Mouse (Mus musculus): ENCODE data around the gene Catspere2. TPM values are rescaled to one million over a fixed set of nuclear protein-coding genes. Genes with fewer than 3 reads are reported as not detected.
"Not testable (repeated sequence)": the region's sequence is repeated elsewhere in the genome, so short reads cannot be mapped to it uniquely, and the experiment has no call there.

The Catspere2 gene
- polyA plus RNA-seq (2014; fragmentation: Nextera tagmentation; extraction: Ambion mirVana), result 0.29 and 0.56 TPM in 2 replicates

DNA sequence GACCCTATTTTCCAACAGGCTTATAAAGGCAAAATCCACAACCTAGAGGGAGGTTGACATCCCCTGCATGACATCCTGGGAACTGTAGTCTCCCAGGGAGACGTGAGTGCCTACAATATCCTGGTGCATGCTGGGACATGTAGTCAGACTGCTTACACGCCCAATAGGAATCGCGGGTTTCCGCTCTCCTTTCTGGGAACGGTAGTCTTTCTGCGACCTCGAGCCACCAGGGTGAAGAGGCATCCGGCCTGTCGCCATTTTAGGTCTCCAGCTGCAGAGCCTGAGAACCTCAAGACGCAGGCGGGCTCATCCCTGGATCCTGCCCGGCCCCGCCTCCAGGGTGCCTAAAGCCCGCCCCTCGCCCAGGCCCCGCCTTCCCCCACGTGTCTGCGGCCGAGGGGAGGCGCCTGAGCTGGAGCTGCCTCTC, at the start of gene Catspere2:
Gene Catspere2 (plus strand): TSS at position 400 of the 427 bp plus-strand sequence.
- H3K4me1 ChIP-seq (replicated peaks; ENCODE audit: control insufficient read depth, insufficient read depth, low read length); H3K27me3 ChIP-seq (ENCODE audit: control insufficient read depth, insufficient read depth, low read length); H3K36me3 ChIP-seq (replicated peaks; ENCODE audit: control insufficient read depth, insufficient read depth); H3K9me3 ChIP-seq (ENCODE audit: control insufficient read depth, low read length): not testable (repeated sequence)
- Histone ChIP-seq H3K4me3 (replicated peaks; ENCODE audit: low read length) (peak within 1 kb of the TSS; percentile 47), H3K4me2 (replicated peaks) (peak within 1 kb of the TSS; percentile 46), H3K9ac (peak within 1 kb of the TSS; percentile 59), H3K27ac (peak within 1 kb of the TSS; percentile 58; the same call in 1 of the 2 replicates)
- peak; percentile 98 for ATAC-seq (ENCODE audit: low FRiP score)
- WGBS, result 0% methylated on average over 21 of the region's 21 CpGs
- DNase-seq (ENCODE audit: low spot score), result peak; percentile 92

DNA sequence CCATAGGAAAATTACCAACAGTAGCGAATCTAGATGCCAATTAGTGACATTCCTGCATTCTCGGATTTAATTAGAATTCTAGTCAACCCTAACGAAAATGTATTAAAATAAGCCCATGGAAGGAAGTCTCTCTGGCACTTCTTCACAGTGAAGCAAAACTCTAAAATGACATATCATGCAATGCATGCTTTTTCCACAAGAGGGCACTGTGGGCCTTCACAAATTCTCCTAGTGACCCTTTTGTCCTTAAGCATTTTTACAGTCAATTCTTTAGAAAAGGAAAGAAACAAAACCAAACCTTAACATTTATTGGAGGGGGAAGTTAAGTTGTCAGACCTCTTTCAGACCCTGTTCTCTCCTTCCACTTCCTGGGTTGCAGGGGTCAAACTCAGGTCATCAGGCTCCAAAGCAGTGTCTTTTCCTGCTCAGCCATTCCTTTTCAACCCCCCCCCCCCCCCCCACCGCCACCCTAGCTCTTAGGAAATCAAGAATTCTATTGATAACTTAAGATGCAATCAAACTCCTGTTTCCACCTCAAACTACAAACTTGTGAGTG, 42.7 kb upstream of the Catspere2 start:
- H3K36me3 ChIP-seq (replicated peaks; ENCODE audit: control insufficient read depth, insufficient read depth); H3K4me2 ChIP-seq (replicated peaks); H3K27me3 ChIP-seq (ENCODE audit: control insufficient read depth, insufficient read depth, low read length); H3K9ac ChIP-seq; H3K9me3 ChIP-seq (ENCODE audit: control insufficient read depth, low read length); H3K4me1 ChIP-seq (replicated peaks; ENCODE audit: control insufficient read depth, insufficient read depth, low read length); H3K27ac ChIP-seq; H3K4me3 ChIP-seq (replicated peaks; ENCODE audit: low read length): not testable (repeated sequence)
- 5% methylated on average over 3 of the region's 4 CpGs for WGBS
- ATAC-seq (ENCODE audit: low FRiP score), result peak; percentile 11; the same call in 1 of the 2 replicates
- peak; percentile 57 for DNase-seq (ENCODE audit: low spot score)

GRCm38 (mm10) chr1:177981276-177981675, 1.9 kb upstream of the Catspere2 start:
- H3K36me3 ChIP-seq (replicated peaks; ENCODE audit: control insufficient read depth, insufficient read depth), result no peaks in the 10 kb centered on the region
- H3K27ac ChIP-seq, result no peak overlapping the region
- 69% methylated on average over 1 of the region's 1 CpGs for WGBS
- DNase-seq (ENCODE audit: low spot score), result no peak
- no peak overlapping the region for H3K4me3 ChIP-seq (replicated peaks; ENCODE audit: low read length)
- H3K9me3 ChIP-seq (ENCODE audit: control insufficient read depth, low read length), result no peaks in the 10 kb centered on the region
- H3K27me3 ChIP-seq (ENCODE audit: control insufficient read depth, insufficient read depth, low read length), result no peaks in the 10 kb centered on the region
- ATAC-seq (ENCODE audit: low FRiP score), result no peak
- H3K4me1 ChIP-seq (replicated peaks; ENCODE audit: control insufficient read depth, insufficient read depth, low read length), result no peaks in the 10 kb centered on the region
- H3K4me2 ChIP-seq (replicated peaks), result no peak overlapping the region
- no peak overlapping the region for H3K9ac ChIP-seq

DNA sequence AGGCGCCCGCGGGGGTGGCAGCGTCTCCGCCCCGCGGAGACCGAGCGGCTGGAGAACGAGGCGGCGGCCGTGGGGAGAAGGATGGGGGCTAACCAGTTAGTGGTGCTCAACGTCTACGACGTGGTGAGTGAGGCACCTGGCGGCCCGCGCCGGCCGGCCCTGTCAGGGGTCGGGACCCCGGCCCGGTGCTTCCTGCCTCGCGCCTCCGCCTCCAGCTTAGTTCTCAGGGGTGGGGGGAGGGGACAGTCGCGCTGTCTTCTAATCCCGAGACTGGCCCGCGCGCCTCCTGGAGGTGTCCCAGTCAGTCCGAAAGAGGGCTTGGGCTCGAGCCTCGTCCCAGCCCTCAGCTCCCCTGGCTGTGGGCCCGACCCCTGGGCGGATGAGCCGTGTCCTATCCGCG, 359 bp downstream of the Catspere2 start:
- ATAC-seq (ENCODE audit: low FRiP score); H3K36me3 ChIP-seq (replicated peaks; ENCODE audit: control insufficient read depth, insufficient read depth); DNase-seq (ENCODE audit: low spot score); H3K9me3 ChIP-seq (ENCODE audit: control insufficient read depth, low read length); H3K27me3 ChIP-seq (ENCODE audit: control insufficient read depth, insufficient read depth, low read length); H3K4me1 ChIP-seq (replicated peaks; ENCODE audit: control insufficient read depth, insufficient read depth, low read length): not testable (repeated sequence)
- H3K9ac ChIP-seq, result peak overlapping the region; percentile 59
- peak overlapping the region; percentile 47 for H3K4me3 ChIP-seq (replicated peaks; ENCODE audit: low read length)
- peak overlapping the region; percentile 42 for H3K4me2 ChIP-seq (replicated peaks)
- peak overlapping the region; percentile 58; the same call in 1 of the 2 replicates for H3K27ac ChIP-seq
- WGBS, result under 1% methylated on average over 24 of the region's 41 CpGs

DNA sequence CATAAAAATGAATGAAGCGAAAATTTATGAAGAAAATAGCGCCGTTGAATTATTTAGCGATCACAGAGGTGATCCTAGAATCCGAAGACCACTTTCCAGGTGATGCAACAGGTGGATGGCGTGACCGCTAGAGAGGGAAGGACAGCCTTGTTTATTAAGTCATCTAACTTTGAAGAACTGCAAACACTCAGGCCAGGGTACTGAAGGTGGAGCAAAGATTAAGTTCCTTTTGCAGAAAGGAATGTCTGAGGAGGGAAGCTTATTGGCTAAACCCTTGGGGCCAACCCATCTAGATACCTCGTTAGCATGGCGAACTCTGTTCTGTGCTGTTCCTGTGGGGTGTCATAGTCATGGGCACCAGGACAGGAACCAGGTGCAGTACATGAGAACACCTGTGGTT, 983 bp downstream of the Catspere2 start:
- Histone ChIP-seq H3K36me3 (replicated peaks; ENCODE audit: control insufficient read depth, insufficient read depth) (no peaks in the 10 kb centered on the region), H3K4me2 (replicated peaks) (peak overlapping the region; percentile 46), H3K9me3 (ENCODE audit: control insufficient read depth, low read length) (no peaks in the 10 kb centered on the region), H3K27ac (no peak overlapping the region), H3K4me1 (replicated peaks; ENCODE audit: control insufficient read depth, insufficient read depth, low read length) (no peaks in the 10 kb centered on the region), H3K4me3 (replicated peaks; ENCODE audit: low read length) (peak overlapping the region; percentile 19; the same call in 1 of the 2 replicates), H3K27me3 (ENCODE audit: control insufficient read depth, insufficient read depth, low read length) (no peaks in the 10 kb centered on the region), H3K9ac (no peak overlapping the region)
- ATAC-seq (ENCODE audit: low FRiP score), result no peak
- DNase-seq (ENCODE audit: low spot score), result peak; percentile 24
- 63% methylated on average over 9 of the region's 9 CpGs for WGBS

DNA sequence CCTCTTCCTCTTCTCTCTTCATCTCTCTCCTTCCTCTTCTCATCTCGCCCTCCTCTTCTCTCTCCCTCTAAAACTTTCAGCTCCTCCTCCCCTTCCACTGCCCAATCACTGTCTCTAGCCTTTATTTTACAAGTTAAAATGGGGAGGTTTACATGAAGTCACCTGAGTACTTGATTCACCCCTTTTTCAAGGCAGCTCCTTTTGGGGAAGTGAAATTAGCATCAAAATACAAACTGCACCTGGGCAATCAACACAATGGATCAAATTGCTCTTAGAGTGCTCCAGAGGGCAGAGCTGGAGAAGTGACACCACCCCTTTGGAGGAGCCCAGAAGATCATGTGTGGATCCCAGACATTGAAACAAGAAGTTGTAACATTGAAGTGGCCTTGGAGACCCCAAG, 4.3 kb downstream of the Catspere2 start:
- H3K4me2 ChIP-seq (replicated peaks); H3K9ac ChIP-seq; H3K27ac ChIP-seq; H3K4me1 ChIP-seq (replicated peaks; ENCODE audit: control insufficient read depth, insufficient read depth, low read length); H3K9me3 ChIP-seq (ENCODE audit: control insufficient read depth, low read length); DNase-seq (ENCODE audit: low spot score); H3K4me3 ChIP-seq (replicated peaks; ENCODE audit: low read length); H3K36me3 ChIP-seq (replicated peaks; ENCODE audit: control insufficient read depth, insufficient read depth); ATAC-seq (ENCODE audit: low FRiP score); H3K27me3 ChIP-seq (ENCODE audit: control insufficient read depth, insufficient read depth, low read length): not testable (repeated sequence)
- WGBS, result 88% methylated on average over 1 of the region's 1 CpGs

DNA sequence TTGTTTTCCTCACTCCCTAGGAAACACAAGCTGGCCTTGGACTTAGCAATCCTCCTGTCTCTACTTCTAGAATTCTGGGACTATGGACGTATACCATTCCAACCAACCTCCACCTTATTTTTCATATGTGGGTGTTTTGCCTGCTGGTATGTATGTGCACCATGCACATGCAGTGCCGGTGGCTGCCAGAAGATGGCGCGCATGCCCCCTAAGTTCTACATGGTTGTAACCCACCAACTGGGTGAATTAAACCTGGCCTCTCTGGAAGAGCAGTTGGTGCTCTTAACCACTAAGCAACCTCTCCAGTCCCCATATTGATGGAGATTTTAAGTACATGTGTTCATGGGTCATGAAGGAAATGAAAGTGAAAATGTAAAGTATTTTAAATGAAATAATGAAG, 89.6 kb downstream of the Catspere2 start:
- H3K9ac ChIP-seq; H3K4me3 ChIP-seq (replicated peaks; ENCODE audit: low read length); ATAC-seq (ENCODE audit: low FRiP score); H3K27ac ChIP-seq; DNase-seq (ENCODE audit: low spot score); H3K4me2 ChIP-seq (replicated peaks); H3K36me3 ChIP-seq (replicated peaks; ENCODE audit: control insufficient read depth, insufficient read depth); H3K9me3 ChIP-seq (ENCODE audit: control insufficient read depth, low read length); H3K27me3 ChIP-seq (ENCODE audit: control insufficient read depth, insufficient read depth, low read length); H3K4me1 ChIP-seq (replicated peaks; ENCODE audit: control insufficient read depth, insufficient read depth, low read length): not testable (repeated sequence)
- WGBS, result 67% methylated on average over 4 of the region's 4 CpGs

DNA sequence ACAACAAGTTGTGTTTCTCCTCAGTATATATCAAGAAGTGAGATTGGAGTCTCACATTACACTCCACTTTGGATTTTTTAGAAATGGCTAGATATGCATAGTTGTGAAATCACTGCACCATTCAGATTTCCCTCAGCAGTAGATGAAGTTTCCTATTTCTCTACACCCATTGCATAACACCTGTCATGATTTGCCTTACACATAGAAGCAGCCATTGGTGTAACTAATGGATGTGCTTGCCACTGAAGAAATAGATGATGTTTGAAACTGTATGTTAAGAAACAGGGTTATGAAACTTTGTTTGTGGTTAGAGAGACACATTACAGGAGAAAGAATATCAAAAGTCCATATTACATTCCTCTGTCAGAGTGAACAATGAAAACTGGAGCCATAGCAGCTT, 114.6 kb downstream of the Catspere2 start:
- H3K9ac ChIP-seq; H3K4me2 ChIP-seq (replicated peaks); H3K36me3 ChIP-seq (replicated peaks; ENCODE audit: control insufficient read depth, insufficient read depth); ATAC-seq (ENCODE audit: low FRiP score); H3K4me3 ChIP-seq (replicated peaks; ENCODE audit: low read length); H3K9me3 ChIP-seq (ENCODE audit: control insufficient read depth, low read length); H3K27ac ChIP-seq; H3K4me1 ChIP-seq (replicated peaks; ENCODE audit: control insufficient read depth, insufficient read depth, low read length); DNase-seq (ENCODE audit: low spot score); H3K27me3 ChIP-seq (ENCODE audit: control insufficient read depth, insufficient read depth, low read length): not testable (repeated sequence)

DNA sequence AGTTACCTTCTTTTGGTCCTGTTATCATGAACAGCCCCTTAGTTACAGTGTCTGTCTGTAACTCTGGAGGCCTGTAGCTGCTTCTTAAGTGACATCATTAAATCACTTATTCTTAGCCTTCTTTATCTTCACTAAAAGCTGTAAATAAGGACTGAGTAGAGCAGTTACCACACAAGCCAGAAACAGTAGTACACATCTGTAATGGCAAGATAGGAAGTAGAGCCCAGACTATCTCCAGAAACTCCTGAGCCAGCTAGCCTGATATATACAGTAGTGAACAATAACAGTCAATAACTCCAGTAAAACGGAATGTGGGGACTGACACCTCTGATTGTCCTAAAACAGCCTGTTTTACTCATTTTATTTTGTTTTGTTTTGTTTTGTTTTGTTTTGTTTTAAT, 125.3 kb downstream of the Catspere2 start:
- H3K4me3 ChIP-seq (replicated peaks; ENCODE audit: low read length); H3K27ac ChIP-seq; H3K9me3 ChIP-seq (ENCODE audit: control insufficient read depth, low read length); ATAC-seq (ENCODE audit: low FRiP score); H3K27me3 ChIP-seq (ENCODE audit: control insufficient read depth, insufficient read depth, low read length); H3K36me3 ChIP-seq (replicated peaks; ENCODE audit: control insufficient read depth, insufficient read depth); H3K4me2 ChIP-seq (replicated peaks); H3K4me1 ChIP-seq (replicated peaks; ENCODE audit: control insufficient read depth, insufficient read depth, low read length); H3K9ac ChIP-seq; DNase-seq (ENCODE audit: low spot score): not testable (repeated sequence)
- WGBS, result 87% methylated on average over 1 of the region's 1 CpGs

DNA sequence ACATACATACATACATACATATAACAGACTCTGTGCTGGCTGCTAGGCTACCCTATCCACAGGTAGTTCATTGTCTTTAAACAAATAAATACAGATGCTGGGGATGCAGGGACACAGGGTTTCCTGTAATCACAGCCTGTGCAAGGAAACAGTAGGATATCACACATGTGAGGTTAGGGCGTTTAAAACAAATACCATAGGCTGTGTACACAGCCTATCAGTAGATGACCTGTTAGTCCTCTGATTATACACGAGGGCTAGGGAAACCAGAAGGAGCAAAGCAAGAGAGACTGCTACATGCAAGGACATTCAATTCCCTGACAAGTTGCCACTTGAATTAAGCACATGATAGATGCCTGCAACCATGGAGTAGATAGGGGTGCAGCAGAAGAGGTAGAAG, 139.0 kb downstream of the Catspere2 start:
- 84% methylated on average over 2 of the region's 2 CpGs for WGBS

More for the DNA sequence above, 139.0 kb downstream of the Catspere2 start:
- H3K4me1 ChIP-seq (replicated peaks; ENCODE audit: control insufficient read depth, insufficient read depth, low read length); ATAC-seq (ENCODE audit: low FRiP score); H3K9ac ChIP-seq; H3K27ac ChIP-seq; H3K27me3 ChIP-seq (ENCODE audit: control insufficient read depth, insufficient read depth, low read length); H3K9me3 ChIP-seq (ENCODE audit: control insufficient read depth, low read length); H3K4me3 ChIP-seq (replicated peaks; ENCODE audit: low read length); H3K36me3 ChIP-seq (replicated peaks; ENCODE audit: control insufficient read depth, insufficient read depth); DNase-seq (ENCODE audit: low spot score); H3K4me2 ChIP-seq (replicated peaks): not testable (repeated sequence)
